Mouse (Mus musculus) myocyte (in vitro differentiated cells): ENCODE results near the gene Tenm2. TPM values are rescaled to one million over a fixed set of nuclear protein-coding genes. Genes with fewer than 3 reads are reported as not detected.

Experiments used
- H3K27me3 ChIP-seq: one replicate; pipeline ENCODE4 v1.6.1; 2011; ENCODE audit not compliant: control insufficient read depth, insufficient read depth, insufficient read length
- H3K36me3 ChIP-seq: one replicate; pipeline ENCODE4 v1.6.1; 2011; ENCODE audit not compliant: control insufficient read depth, insufficient read depth
- H3K4me2 ChIP-seq: one replicate; pipeline ENCODE4 v1.6.1; 2011; ENCODE audit warnings: low read depth, control low read depth
- H3K4me3 ChIP-seq: one replicate; pipeline ENCODE4 v1.5.1; 2011; ENCODE audit warnings: mild to moderate bottlenecking, control low read depth, moderate library complexity
- H3K79me2 ChIP-seq: one replicate; pipeline ENCODE4 v1.6.1; 2011; ENCODE audit not compliant: control insufficient read depth, insufficient read depth
- H3ac ChIP-seq: one replicate; pipeline ENCODE4 v1.6.1; 2011; ENCODE audit not compliant: control insufficient read depth, insufficient read length
- CEBPB ChIP-seq: IDR thresholded peaks from 2 replicates; pipeline ENCODE4 v1.6.1; 2011; ENCODE audit warnings: mild to moderate bottlenecking, moderate library complexity; ENCODE audit not compliant: poor library complexity, insufficient read depth, severe bottlenecking
- E2F4 ChIP-seq: IDR thresholded peaks from one replicate; pipeline ENCODE4 v1.6.1; 2011; ENCODE audit warnings: mild to moderate bottlenecking, control low read depth, moderate library complexity; ENCODE audit not compliant: insufficient read depth
- MAX ChIP-seq: IDR thresholded peaks from one replicate; pipeline ENCODE4 v1.6.1; 2011; ENCODE audit warnings: low read depth, mild to moderate bottlenecking, control low read depth
- MYOD1 ChIP-seq, 3 experiments: IDR thresholded peaks; one replicate each; pipeline ENCODE4 v1.6.1; 2011; ENCODE audit warnings: control low read depth in 2 of 3, low read depth in 2 of 3, mild to moderate bottlenecking in 2 of 3, moderate library complexity in 1 of 3; ENCODE audit not compliant: insufficient read length in 2 of 3, control insufficient read depth in 1 of 3
- MYOG ChIP-seq, 3 experiments: IDR thresholded peaks; one replicate each; pipeline ENCODE4 v1.6.1; 2011; ENCODE audit warnings: control low read depth in 2 of 3, low read depth in 2 of 3, mild to moderate bottlenecking in 2 of 3; ENCODE audit not compliant: insufficient read length in 2 of 3, control insufficient read depth in 1 of 3, insufficient read depth in 1 of 3
- POLR2A ChIP-seq: IDR thresholded peaks from one replicate; pipeline ENCODE4 v1.6.1; 2011; ENCODE audit warnings: low read depth, mild to moderate bottlenecking, control low read depth, moderate library complexity; ENCODE audit not compliant: insufficient read length
- POLR2AphosphoS2 ChIP-seq: IDR thresholded peaks from one replicate; pipeline ENCODE4 v1.6.1; 2011; ENCODE audit warnings: low read depth, control low read depth; ENCODE audit not compliant: insufficient read length
- REST ChIP-seq: IDR thresholded peaks from one replicate; pipeline ENCODE4 v1.6.1; 2011; ENCODE audit warnings: mild to moderate bottlenecking, control low read depth, moderate library complexity; ENCODE audit not compliant: insufficient read depth, insufficient read length
- SRF ChIP-seq: IDR thresholded peaks from one replicate; pipeline ENCODE4 v1.6.1; 2011; ENCODE audit warnings: low read depth; ENCODE audit not compliant: control insufficient read depth, insufficient read length
- TCF12 ChIP-seq: IDR thresholded peaks from one replicate; pipeline ENCODE4 v1.6.1; 2011; ENCODE audit warnings: mild to moderate bottlenecking, control low read depth; ENCODE audit not compliant: poor library complexity, insufficient read depth, severe bottlenecking
- TCF3 ChIP-seq: IDR thresholded peaks from one replicate; pipeline ENCODE4 v1.6.1; 2011; ENCODE audit warnings: low read depth, control low read depth; ENCODE audit not compliant: insufficient read length
- USF1 ChIP-seq: IDR thresholded peaks from one replicate; pipeline ENCODE4 v1.6.1; 2011; ENCODE audit warnings: low read depth, mild to moderate bottlenecking, control low read depth, moderate library complexity
- polyA plus RNA-seq: library from polyadenylated mRNA; unstranded; fragments of >200 nt; fragmentation: generic; extraction: Trizol; gene quantifications from one replicate; pipeline ENCODE4 v1.2.1, GENCODE M21; 2012; ENCODE audit warnings: missing spikeins

Gene Tenm2
- 0.28 TPM for polyA plus RNA-seq

- H3K4me3 ChIP-seq = no peak within 1 kb of the TSS
- TF ChIP-seq REST (no peak), POLR2A (no peak), E2F4 (no peak), TCF3 (no peak), MYOD1 (IDR thresholded peaks at IDR 0.05; ENCODE audit: control insufficient read depth in 1 of 3, insufficient read length in 2 of 3, low read depth in 2 of 3) (no peak), CEBPB (no peak), USF1 (no peak), TCF12 (no peak), MAX (no peak), MYOG (IDR thresholded peaks at IDR 0.05; ENCODE audit: control insufficient read depth in 1 of 3, insufficient read depth in 1 of 3, insufficient read length in 2 of 3, low read depth in 2 of 3) (no peak), POLR2AphosphoS2 (no peak), SRF (no peak)
- H3K27me3 ChIP-seq = no peaks in the 10 kb centered on the region
- no peak within 1 kb of the TSS for H3ac ChIP-seq
- H3K36me3 ChIP-seq = no peaks in the 10 kb centered on the region
- no peaks in the 10 kb centered on the region for H3K79me2 ChIP-seq
- H3K4me2 ChIP-seq = no peak within 1 kb of the TSS
These were observed at the start of gene Tenm2 for GRCm38 (mm10) chr11:37235914-37236600. TSS of gene Tenm2 (minus strand) at chr11:37235964.

DNA sequence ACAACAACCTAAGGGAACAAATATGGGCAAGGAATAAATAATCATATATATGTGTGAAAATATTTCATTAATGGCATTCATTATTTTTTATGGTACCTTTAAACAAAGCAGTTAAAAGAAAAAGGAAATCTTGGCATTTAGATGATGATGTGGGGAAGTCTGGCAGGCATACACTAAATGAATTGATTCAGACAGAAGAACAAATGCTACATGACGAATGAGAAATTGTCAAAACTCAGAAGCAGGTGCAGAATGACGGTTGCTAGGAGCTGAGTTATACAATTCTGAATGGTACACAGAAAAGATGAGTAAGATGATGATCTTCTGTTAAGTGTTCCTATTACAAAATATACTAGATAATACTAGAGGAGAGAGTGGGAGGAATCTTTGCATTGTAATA, 49.4 kb upstream of the Tenm2 start:
- Histone ChIP-seq H3K79me2 (no peaks in the 10 kb centered on the region), H3ac (no peak overlapping the region), H3K27me3 (no peaks in the 10 kb centered on the region), H3K36me3 (no peaks in the 10 kb centered on the region), H3K4me2 (no peak overlapping the region), H3K4me3 (no peak overlapping the region)
- TF ChIP-seq POLR2A (no peak), MAX (no peak), USF1 (no peak), TCF12 (no peak), MYOG (IDR thresholded peaks at IDR 0.05; ENCODE audit: control insufficient read depth in 1 of 3, insufficient read depth in 1 of 3, insufficient read length in 2 of 3, low read depth in 2 of 3) (no peak), REST (no peak), SRF (no peak), MYOD1 (IDR thresholded peaks at IDR 0.05; ENCODE audit: control insufficient read depth in 1 of 3, insufficient read length in 2 of 3, low read depth in 2 of 3) (no peak), POLR2AphosphoS2 (no peak), E2F4 (no peak), CEBPB (no peak), TCF3 (no peak)

DNA sequence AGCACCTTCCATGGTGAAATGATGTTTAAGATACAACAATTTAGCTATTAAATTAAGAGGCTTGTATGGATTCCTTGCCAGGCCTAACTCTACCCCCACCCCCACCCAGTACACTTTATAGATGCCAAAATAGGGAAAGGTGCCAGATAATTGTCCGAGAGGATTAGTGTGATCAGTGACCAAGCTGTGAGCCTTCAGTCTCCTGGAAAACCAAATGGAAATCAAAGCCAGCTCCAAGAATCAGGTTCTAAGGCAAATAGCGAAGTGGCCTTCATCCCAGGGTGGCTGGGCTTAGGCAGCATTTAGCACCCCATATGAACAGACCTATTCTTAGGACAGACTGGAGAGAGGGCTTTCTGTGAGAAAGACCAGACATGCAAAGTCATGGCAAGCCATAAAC, 13.0 kb upstream of the Tenm2 start:
- H3K36me3 ChIP-seq = no peaks in the 10 kb centered on the region
- TF ChIP-seq MAX = no peak
- TF ChIP-seq TCF12 = no peak
- TF ChIP-seq SRF = no peak
- TF ChIP-seq POLR2A = no peak
- no peak for TF ChIP-seq POLR2AphosphoS2
- no peak for TF ChIP-seq TCF3
- no peak for TF ChIP-seq CEBPB
- no peak for TF ChIP-seq MYOG (IDR thresholded peaks at IDR 0.05; ENCODE audit: control insufficient read depth in 1 of 3, insufficient read depth in 1 of 3, insufficient read length in 2 of 3, low read depth in 2 of 3)
- no peak for TF ChIP-seq REST
- no peak for TF ChIP-seq MYOD1 (IDR thresholded peaks at IDR 0.05; ENCODE audit: control insufficient read depth in 1 of 3, insufficient read length in 2 of 3, low read depth in 2 of 3)
- no peak for TF ChIP-seq E2F4
- no peak for TF ChIP-seq USF1
- no peak overlapping the region for H3ac ChIP-seq
- H3K79me2 ChIP-seq = no peaks in the 10 kb centered on the region
- H3K4me2 ChIP-seq = no peak overlapping the region
- H3K4me3 ChIP-seq = no peak overlapping the region
- H3K27me3 ChIP-seq = no peaks in the 10 kb centered on the region

DNA sequence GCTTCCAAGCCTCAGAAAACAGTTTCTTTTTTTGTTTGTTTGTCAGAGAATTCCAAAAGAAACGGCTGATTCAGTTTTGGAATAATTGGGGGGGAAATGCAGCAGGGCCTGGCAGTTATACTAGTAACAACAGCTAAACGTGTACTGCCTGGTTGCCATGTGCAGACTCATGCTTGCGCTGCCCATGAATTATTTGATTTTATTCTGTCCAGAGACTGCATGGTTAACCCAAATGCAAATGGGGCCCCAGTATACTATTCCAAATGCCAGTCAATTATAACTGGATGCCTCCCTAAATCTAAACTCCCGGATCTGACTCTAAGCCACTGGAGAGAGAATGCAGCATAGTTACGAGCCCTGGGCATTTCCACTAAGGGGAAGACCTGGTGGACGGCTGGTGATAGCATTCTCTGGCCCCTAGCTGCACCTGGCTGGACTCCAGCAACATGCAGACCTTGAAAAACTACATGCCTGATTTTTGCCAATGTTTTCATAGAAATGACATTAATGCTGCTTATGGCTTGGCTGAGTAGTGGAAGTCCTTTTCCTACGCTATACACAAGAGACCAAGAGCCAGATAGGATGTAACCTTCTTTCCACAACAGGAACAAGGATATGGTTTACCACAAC, 1.4 kb upstream of the Tenm2 start:
- H3K4me3 ChIP-seq = no peak overlapping the region
- no peaks in the 10 kb centered on the region for H3K36me3 ChIP-seq
- H3K4me2 ChIP-seq = no peak overlapping the region
- no peaks in the 10 kb centered on the region for H3K79me2 ChIP-seq
- H3K27me3 ChIP-seq = no peaks in the 10 kb centered on the region
- no peak for TF ChIP-seq MAX
- no peak for TF ChIP-seq USF1
- TF ChIP-seq MYOG (IDR thresholded peaks at IDR 0.05; ENCODE audit: control insufficient read depth in 1 of 3, insufficient read depth in 1 of 3, insufficient read length in 2 of 3, low read depth in 2 of 3) = no peak
- no peak for TF ChIP-seq TCF3
- TF ChIP-seq SRF = no peak
- TF ChIP-seq POLR2A = no peak
- no peak for TF ChIP-seq MYOD1 (IDR thresholded peaks at IDR 0.05; ENCODE audit: control insufficient read depth in 1 of 3, insufficient read length in 2 of 3, low read depth in 2 of 3)
- no peak for TF ChIP-seq CEBPB
- TF ChIP-seq REST = no peak
- no peak for TF ChIP-seq E2F4
- no peak for TF ChIP-seq TCF12
- no peak for TF ChIP-seq POLR2AphosphoS2
- no peak overlapping the region for H3ac ChIP-seq
